Mouse (Mus musculus) megakaryocyte, adult 5-6 weeks (primary cell): ENCODE data around the gene Slc7a8. TPM values are rescaled to one million over a fixed set of nuclear protein-coding genes. Genes with fewer than 3 reads are reported as not detected.

Source experiments
- ATAC-seq: 2 replicates; pipeline ENCODE4 v1.8.0; 2016; ENCODE audit warnings: mild to moderate bottlenecking, inconsistent platforms; ENCODE audit not compliant: poor library complexity, severe bottlenecking
- total RNA-seq, 2 experiments: library from RNA; stranded (forward) in 1 of 2; stranded (reverse) in 1 of 2; fragments of 153-499, 151-499 nt in 1 of 2; fragments of 221-1000, 200-1000 nt in 1 of 2; gene quantifications; 2 replicates each; pipeline versions ENCODE4 v1.2.3 to v1.2.4; 2015 to 2017

Slc7a8 gene
- total RNA-seq, 2 experiments from 2014 or later, result 1.3 to 14.3 TPM

DNA sequence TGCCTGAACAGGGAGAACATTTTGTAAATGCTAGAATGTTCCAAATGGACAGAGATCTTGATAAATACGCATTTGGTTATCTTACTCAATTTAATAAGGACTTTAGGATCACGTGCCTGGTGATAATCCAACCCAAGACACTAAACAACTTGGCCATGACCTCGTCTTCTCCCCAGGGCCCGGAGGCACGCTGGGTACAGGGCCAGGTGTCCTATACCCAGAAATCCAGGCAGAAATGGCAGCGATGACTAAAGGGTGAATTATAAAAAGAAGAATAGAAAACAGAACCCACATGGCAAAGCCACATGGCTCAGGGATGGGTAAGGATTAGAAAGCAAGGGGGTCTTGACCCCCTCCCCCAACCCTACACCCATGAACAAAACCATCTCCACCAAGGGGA, 40.0 kb downstream of the Slc7a8 start:
- no peak for ATAC-seq

DNA sequence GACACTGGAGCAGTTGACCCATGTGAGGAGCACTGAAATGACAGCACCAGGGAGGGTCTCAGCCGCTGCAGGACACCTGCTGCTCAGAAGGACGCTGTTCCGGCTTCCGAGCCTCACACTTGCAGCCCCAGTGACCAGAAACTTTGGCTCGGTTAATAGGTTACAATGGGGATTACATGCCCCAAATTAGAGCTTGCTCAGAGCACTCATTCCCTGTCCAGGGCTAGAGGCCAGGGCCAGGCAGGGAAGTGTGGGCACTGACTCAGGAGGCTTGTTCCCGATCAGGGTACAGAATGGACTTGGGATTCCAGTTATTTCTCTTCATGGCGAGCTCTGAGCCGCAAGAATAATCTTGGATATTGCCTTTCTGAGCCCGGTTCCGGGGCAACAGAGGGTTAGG, 44.1 kb downstream of the Slc7a8 start:
- no peak for ATAC-seq

DNA sequence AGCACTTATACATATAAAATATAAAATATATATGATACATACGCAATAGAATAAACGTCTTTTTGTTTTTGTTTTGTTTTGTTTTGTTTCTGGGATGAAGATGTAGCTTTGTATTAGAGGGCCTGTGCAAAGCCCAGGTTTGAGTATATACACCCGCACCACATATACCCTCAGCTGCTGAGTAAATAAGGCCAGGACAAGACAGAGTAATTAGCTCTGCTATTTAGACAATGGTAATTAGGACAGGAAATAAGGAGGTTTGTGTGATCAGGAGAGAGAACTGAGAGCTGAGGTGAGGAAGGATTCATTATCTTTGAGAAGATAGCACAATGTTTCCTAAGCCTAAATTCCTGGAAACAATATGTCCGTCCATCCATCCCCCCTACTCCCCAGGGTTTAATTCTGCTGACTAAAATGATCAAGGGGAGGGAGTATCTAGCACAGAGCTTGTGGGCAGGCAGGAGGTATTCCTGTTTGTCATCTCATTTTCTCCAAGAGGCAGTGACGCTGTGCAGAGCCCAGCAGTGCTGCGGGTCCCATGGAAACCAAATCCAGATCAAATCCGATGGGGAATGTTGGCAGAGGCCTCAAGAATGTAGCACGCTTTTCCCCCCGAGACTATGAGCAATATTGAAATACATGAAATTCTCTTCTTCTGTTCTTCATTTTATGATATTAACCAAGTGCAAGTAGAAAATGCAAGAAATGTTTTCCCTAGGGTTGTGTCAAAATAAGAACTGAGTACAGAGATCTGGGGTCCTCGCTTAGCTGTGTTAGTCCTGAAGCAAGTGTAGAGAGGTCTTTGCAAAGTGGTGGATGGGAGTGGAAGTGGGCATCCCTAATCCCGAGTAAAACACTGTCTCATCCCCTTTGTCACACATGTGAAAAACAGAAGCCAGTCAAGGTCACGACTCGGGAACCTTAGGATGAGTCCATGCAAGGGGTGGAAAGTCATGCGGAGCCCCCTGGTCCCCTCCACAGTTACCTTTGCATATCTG, 44.9 kb downstream of the Slc7a8 start:
- ATAC-seq, result no peak

DNA sequence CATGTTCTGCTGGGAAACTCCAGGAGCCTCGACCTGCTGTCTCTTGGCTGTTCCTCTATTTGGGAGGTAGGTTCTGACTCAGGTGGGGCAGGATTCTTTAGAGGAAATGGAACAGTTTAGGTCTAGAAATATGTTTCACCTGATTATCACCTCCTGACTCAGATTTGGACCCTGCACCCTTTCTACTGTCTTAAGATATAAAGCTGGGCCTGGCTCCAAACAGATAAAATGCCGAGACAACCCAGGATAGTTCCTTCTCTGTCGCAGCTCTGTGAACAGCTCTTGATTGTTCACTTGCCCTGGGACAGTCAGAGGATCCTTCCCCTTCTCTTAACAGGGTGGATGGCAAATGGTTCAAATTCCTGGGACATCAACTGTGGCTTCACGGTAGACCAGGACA, 46.5 kb downstream of the Slc7a8 start:
- ATAC-seq, result no peak

DNA sequence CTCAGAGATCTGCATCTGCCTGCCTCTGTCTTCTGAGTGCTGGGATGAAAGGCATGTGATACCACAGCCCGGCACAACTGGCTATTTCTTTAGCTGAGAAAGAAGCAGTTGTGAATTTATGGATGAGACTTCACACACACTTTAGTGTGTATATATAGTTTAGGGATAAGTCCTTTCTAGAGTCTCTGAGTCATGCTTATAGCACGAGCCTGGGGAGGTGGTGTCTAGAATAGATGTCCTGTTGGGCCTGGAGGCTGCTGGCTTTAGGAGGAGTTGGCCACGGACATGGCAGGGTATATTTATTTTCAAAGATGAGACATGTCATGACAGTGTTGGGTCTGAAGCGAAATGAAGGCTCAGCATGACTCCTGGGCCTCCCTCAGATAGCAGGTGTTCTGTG, 47.7 kb downstream of the Slc7a8 start:
- no peak for ATAC-seq

DNA sequence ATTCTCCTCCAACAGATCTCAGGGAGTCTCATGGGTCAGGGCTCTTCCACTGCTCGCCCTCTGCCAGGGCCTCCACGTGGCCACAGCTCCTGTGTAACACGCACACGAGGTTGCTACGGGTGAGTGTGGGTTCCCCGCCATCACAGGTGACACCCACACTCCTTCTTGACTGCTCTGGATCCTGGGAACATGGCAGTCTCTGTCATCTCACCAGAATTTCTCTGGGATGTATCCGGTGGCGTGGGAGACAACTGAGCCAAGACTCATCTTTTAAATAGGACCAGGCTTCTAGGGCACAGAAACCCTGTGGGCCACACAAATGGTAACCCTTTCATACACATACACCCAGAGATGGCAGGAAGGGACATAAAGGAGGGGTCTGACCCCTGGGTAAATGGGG, 49.5 kb downstream of the Slc7a8 start:
- no peak for ATAC-seq

DNA sequence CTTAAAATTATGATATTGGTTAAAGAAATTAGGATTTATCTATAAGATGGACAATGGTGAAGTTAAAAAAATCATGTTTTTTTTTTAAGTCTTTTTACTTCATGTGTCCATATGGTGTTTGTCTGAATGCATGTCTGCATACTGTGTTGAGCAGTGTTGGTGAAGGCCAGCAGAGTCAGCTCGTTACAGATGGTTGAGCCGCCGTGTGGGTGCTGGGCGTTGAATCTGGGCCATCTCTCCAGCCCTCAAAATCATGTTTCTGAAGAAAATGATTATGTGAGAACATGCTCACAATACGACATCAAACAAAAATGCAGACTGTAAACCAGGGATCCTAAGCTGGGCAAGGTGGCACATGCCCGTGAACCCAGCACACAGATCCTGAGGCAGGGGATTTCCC, 51.4 kb downstream of the Slc7a8 start:
- no peak for ATAC-seq

DNA sequence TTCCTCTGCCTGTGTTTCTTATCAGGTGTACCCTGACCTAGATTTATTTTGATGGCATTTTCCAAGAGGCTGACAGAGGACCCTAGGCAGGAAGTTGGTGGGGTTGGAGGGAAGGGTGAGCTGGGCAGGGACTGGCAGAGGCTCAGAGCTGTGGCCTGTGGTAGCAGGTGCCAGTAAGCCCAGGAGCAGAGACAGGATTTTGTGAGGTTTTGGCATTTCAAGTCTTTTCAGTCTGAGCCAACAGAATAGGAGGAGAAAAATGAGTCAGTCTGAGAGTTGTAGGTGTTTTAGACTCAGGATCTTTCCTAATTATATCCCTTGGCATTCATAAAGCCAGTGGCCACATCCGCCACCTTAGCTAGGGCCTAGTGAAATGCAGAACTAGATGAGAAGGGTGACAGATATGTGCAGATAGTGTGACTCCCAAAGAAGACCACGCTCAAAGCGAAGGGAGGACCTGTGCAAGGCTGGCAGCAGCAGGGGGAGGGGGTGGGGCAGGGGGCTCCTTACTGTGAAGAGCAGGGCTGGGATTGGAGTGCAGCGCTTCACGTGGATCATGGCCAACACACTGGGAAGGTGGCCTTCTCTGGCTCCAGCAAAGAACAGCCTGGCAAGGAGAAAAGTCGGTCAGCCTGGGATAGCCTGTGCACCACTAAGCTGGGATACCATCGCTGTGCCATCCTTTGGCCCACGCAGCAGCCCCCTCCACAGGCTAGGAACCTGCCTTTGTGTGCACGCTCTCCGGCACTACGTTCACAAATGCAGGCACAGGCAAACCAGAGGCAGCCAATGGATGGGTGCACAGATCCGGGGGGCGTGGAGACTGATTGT, 52.7 kb downstream of the Slc7a8 start:
- no peak for ATAC-seq

DNA sequence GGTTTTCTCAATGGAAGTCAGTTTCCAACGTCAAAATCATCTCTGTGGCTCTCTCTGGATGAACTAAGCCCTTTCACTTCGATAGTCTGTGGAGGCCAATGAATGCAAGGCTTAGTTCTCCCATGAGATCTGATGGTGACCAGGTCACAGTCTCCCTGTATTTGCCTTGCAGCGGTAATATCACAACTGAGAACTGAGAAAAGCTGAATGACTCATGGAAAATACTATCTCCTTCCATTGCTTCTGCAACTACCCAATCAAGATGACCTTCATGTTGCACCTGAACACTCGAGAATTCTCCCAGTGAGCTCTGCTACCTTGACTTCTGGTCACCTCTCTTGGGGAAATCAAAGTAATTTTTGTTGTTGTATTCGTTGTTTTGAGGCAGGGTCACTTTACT, 54.2 kb downstream of the Slc7a8 start:
- ATAC-seq, result no peak

DNA sequence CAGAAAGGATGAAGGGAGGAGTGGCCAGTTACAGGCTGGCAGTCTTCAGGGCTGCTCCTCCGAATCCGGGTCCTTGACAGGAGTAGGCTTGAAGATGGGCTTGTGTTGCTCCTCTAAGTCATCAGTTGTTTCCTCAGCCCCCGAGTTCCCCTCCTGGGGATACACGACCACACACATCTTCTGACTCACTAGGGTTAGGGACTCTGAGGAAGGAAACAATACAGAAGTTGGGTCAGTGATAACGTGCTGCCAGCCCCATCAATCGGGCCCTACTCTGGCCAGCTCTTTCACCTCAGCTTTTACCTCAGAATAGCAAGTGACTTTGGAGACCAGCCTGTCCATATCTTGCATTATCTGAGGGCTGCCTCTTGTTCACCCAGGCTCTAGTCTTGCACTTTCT, 57.7 kb downstream of the Slc7a8 start:
- ATAC-seq, result no peak

DNA sequence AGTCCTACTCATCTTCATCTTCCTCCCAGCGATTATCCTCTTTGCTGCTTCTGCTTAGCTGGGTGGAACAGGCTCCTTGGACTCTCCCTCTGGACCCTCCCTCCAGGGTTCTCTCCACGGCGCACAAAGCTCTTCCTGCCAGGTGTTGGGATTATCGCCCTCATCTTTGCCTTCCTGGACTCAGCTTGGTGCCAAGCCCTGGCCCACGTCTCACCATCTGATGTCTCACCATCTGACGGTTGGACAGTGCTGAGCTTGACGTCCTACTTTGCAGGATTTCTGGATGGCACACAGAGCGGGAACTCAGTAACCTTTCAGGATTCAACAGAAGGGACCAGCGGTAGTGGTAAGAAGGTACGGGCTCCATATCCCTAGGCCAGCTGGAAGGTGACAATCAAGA, 60.0 kb downstream of the Slc7a8 start:
- no peak for ATAC-seq

DNA sequence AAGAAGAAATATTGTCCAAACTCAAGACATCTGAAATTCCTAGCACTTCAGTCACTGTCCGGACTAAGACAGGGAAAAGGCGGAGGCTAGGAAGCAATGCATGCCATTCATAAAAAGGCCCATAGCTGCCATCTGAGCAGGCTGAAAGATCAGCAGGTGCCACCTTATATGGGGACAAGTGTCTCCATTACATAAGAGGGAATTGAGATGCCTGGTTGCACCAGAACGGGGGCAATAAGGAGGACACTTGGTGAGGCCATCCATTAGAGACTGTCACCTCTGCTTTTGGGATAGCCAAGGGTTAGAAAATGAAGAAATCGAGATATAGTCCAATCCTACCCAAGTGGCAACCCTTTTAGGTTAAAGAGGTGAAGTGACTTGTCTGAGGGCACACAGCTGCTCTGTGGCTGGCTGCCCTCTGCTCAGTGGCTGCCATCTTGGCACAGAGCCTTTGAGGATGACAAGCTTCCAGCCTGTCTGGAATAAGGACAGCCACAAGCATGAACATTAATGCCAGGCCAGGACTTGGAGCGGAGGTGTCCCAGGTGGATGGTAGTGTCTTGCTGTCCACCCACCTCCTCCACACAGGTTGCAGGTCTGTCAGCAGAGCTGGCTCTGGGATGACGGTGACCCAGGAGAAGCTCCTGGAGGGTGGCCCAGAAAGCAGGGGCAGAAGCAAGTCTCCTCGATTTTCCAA, 60.9 kb downstream of the Slc7a8 start:
- no peak for ATAC-seq

DNA sequence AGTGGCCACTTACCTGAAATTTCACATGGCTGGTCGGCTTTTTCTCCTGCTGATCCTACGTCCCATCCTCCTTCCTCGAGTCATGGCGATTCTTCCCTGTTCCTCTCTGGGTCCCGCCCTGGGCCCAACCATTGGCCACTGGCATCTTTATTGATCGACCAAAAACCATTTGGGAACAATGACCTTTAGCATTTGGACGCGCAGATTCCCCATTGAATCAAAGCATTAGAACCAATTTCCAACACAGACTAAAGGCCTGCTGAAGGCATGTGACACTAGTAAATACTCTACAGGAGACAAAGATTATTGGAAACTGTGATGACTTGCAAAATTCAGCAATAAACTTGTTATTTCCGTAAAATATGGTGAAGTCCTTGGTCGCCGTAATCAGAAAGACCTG, 61.7 kb downstream of the Slc7a8 start:
- ATAC-seq, result no peak

DNA sequence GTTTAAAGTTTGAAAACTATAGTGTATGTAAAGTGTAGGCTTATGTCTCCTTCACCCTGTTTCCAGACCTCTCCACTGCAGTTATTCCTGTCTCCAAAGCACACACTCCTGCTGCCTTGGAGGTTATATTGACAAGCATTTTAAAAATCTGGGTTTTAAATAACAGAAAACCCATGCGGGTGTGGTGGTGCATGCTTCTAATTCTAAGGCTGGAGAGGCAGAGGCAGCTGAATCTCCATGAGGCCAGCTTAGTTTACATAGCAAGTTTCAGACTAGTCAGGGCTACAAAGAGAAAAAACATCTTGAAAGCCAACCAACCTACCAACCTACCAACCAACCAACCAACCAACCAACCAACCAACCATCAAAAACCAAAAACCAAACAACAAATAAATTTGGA, 66.3 kb downstream of the Slc7a8 start:
- no peak for ATAC-seq

DNA sequence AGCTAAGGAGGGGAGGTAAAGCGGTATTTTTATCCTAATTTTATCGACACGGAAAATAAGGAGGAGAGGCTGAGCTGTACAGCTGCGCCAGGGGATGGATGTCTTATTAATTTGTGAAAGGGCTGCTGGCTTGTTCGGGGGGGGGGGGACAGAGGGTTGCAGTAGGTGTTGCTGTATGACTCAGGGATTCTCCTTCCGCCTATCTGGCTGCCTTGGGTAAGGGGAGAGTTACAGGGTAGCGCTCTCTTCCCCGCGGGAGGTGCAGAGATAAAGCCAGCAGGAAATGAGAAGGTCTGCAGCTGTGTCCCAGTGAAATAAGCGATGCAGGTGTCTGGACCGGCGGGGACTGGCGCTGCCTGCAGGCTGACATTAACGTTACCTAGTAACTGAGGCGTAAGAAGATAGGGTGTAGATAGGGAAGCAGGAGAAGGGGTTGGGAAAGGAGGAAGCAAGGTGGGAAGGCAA, 67.1 kb downstream of the Slc7a8 start:
- peak; percentile 31 for ATAC-seq

DNA sequence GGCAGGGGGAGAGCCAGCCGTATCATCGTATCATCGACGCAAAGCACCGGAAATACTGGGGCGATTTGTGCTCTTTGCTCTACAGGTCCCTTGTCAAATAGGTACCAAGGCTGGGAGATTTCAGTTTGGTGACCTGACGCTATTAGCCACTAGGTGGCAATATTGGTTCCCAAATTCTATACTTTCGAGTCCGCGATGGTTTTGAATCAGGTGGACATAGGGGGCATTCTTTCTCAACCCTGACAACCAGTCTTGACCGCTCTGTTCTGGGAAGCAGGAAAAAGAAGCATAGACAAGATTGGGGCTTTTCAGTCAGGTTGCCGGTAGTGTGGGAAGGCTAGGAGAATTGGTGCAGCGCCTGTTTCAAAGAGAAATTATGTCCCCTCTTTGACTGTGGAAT, 67.6 kb downstream of the Slc7a8 start:
- peak; percentile 41 for ATAC-seq

DNA sequence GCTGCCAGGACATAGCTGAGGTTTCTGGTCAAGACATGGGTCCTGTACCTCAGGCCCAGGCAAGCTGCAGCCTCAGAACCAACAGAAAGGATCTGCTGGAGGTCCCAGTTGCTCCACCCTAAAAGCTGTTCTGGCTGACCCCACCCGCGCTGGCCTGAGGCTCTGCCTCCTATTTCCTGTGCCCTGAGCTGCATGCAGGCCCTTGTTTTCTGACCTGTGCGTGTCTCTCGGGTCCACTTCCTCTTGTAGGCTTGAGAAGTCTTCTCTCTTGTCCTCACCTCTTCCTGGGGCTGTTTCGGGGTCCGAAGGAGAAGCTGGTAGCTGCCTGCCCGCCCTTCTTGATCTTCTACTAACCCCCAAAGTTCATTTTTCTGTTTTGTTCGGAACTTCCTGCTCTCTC, 68.9 kb downstream of the Slc7a8 start:
- peak; percentile 58 for ATAC-seq

DNA sequence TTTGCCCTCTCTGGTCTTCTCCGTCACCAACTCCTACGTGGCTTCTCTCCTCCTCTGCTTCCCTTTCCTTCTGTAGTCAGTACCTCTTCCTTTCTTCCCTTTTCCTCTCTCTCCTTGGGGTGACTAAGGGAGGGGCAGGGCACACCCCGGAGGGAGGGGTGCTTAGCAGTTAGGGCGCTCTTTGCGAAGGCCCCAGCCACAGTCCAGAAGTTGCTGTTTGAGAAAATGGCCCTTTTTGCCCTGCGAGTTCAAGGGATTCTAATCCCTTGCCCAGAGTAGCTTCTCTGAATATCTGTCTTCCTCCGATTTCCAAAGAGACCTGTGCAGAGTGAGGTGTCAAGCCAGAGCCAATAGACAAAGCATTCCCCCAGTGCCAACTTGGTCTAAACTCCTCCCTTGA, 69.7 kb downstream of the Slc7a8 start, which contains the start of gene Cebpe:
Cebpe (minus strand) TSS at position 101 of the 400 bp plus-strand sequence.
- ATAC-seq, result peak; percentile 60

DNA sequence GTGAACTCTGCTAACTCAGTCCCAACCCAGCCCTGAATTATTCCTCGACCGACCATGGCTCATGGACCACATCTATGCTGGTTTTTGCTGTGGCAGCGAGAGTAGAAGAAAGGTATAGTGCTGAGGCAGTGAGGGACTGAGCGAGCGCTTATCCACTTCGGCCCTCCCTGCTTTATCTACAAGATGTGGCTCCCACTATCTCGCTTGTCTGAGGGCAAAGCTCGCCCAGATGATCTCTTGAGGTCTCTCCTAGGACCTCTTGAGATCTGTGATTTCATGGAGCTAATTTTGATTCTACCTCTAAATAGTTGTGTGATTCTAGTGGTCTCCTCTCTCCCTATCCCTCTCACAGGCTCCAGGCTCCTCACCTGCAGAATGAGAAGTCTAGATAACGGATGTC, 72.7 kb downstream of the Slc7a8 start:
- ATAC-seq, result no peak

DNA sequence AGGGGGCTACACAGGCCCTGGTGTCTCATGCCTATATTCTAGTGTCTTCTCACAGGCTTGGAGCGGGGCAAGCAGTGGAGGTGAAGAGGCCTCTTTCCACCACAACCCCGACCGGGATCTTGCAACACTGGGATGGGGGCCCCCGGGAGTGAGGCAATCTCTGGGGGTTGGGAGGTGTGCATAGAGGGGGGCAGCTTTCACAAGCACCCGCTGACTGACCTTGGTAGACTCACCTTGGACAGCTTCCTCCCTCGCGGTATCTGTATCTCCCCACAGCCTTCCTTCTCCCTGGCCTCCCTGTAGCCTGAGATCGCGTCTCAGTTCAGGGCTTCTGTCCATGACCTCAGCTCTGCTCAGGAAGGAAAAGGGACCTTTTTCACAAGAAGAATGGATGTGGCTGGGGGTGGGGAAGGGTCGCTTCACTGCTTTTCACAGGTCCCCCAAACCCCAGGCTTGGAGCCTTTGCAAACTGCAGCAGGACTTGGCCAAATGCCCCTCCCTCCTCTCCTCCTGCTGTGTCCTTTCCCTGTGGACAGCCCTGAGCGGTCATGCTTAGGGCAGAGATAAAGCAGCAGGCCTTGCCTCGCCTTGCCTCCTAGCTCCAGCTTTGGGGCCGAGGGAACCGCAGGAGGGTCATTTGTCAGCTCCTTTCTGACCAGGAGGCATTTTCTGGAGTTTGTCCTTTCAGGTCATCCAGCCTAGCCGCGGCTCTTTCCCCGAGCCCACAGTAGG, 75.0 kb downstream of the Slc7a8 start:
- ATAC-seq, result peak; percentile 54
